Mouse (Mus musculus): ENCODE data around the gene Nexn. TPM values are rescaled to one million over a fixed set of nuclear protein-coding genes. Genes with fewer than 3 reads are reported as not detected.
"Not testable (repeated sequence)": the region's sequence is repeated elsewhere in the genome, so short reads cannot be mapped to it uniquely, and the experiment has no call there.

The Nexn gene
- 0.88 and 2.2 TPM in 2 replicates for polyA plus RNA-seq (2015; fragmentation: Nextera tagmentation; extraction: Ambion mirVana)

GRCm38 (mm10) chr3:152266036-152266421 lies at the start of gene Nexn:
TSS of gene Nexn (minus strand) at chr3:152266350.
- Histone ChIP-seq H3K4me1 (peaks cover 21% of the 10 kb centered on the region), H3K4me2 (peak within 1 kb of the TSS; percentile 98), H3K27ac (no peak within 1 kb of the TSS), H3K4me3 (peak within 1 kb of the TSS; percentile 52), H3K9ac (peak within 1 kb of the TSS; percentile 41), H3K27me3 (replicated peaks) (peaks cover 38% of the 10 kb centered on the region), H3K36me3 (replicated peaks) (no peaks in the 10 kb centered on the region), H3K9me3 (no peaks in the 10 kb centered on the region)
- WGBS = 6% methylated on average over 13 of the region's 13 CpGs
- ATAC-seq (replicated peaks) = peak; percentile 4; the same call in 1 of the 2 replicates

GRCm38 (mm10) chr3:152315613-152316012 lies 49.5 kb upstream of the Nexn start:
- no peak overlapping the region for H3K4me2 ChIP-seq
- peaks cover 6% of the 10 kb centered on the region; the same call in 1 of the 2 replicates for H3K36me3 ChIP-seq (replicated peaks)
- no peaks in the 10 kb centered on the region for H3K9me3 ChIP-seq
- H3K4me1 ChIP-seq = no peaks in the 10 kb centered on the region
- H3K27me3 ChIP-seq (replicated peaks) = no peaks in the 10 kb centered on the region
- H3K9ac ChIP-seq = no peak overlapping the region
- peak; percentile 86 for ATAC-seq (replicated peaks)
- H3K27ac ChIP-seq = no peak overlapping the region
- H3K4me3 ChIP-seq = no peak overlapping the region
- 13% methylated on average over 7 of the region's 7 CpGs for WGBS

- not testable (repeated sequence) for H3K4me2 ChIP-seq; H3K9ac ChIP-seq; H3K9me3 ChIP-seq; H3K4me1 ChIP-seq; H3K27ac ChIP-seq; ATAC-seq (replicated peaks); H3K36me3 ChIP-seq (replicated peaks); H3K27me3 ChIP-seq (replicated peaks); H3K4me3 ChIP-seq
- WGBS = 83% methylated on average over 14 of the region's 14 CpGs
Measured at GRCm38 (mm10) chr3:152314666-152315065, 48.5 kb upstream of the Nexn start.

GRCm38 (mm10) chr3:152309250-152309645 lies 43.1 kb upstream of the Nexn start:
- peaks cover 10% of the 10 kb centered on the region; the same call in 1 of the 2 replicates for H3K36me3 ChIP-seq (replicated peaks)
- 92% methylated on average over 9 of the region's 9 CpGs for WGBS
- H3K9ac ChIP-seq = no peak overlapping the region

GRCm38 (mm10) chr3:152308485-152309249 lies 42.5 kb upstream of the Nexn start:
- no peak for ATAC-seq (replicated peaks)
- H3K27ac ChIP-seq = no peak overlapping the region
- H3K4me1 ChIP-seq = no peaks in the 10 kb centered on the region
- H3K9me3 ChIP-seq = no peaks in the 10 kb centered on the region
- H3K9ac ChIP-seq = no peak overlapping the region
- no peaks in the 10 kb centered on the region for H3K27me3 ChIP-seq (replicated peaks)
- no peak overlapping the region for H3K4me2 ChIP-seq
- H3K36me3 ChIP-seq (replicated peaks) = peaks cover 10% of the 10 kb centered on the region; the same call in 1 of the 2 replicates
- no peak overlapping the region for H3K4me3 ChIP-seq
- WGBS = 75% methylated on average over 10 of the region's 10 CpGs

More at GRCm38 (mm10) chr3:152309250-152309645, 43.1 kb upstream of the Nexn start:
- H3K9me3 ChIP-seq = no peaks in the 10 kb centered on the region
- no peaks in the 10 kb centered on the region for H3K4me1 ChIP-seq
- no peaks in the 10 kb centered on the region for H3K27me3 ChIP-seq (replicated peaks)
- no peak overlapping the region for H3K4me2 ChIP-seq
- H3K4me3 ChIP-seq = no peak overlapping the region
- H3K27ac ChIP-seq = no peak overlapping the region
- no peak for ATAC-seq (replicated peaks)

- Histone ChIP-seq H3K4me1 (no peaks in the 10 kb centered on the region), H3K27me3 (replicated peaks) (no peaks in the 10 kb centered on the region), H3K9me3 (no peaks in the 10 kb centered on the region), H3K4me2 (no peak overlapping the region), H3K36me3 (replicated peaks) (peaks cover 8% of the 10 kb centered on the region; the same call in 1 of the 2 replicates), H3K27ac (no peak overlapping the region), H3K9ac (no peak overlapping the region), H3K4me3 (no peak overlapping the region)
- ATAC-seq (replicated peaks) = no peak
- 95% methylated on average over 4 of the region's 4 CpGs for WGBS
Measured at GRCm38 (mm10) chr3:152305971-152306370, 39.8 kb upstream of the Nexn start.

GRCm38 (mm10) chr3:152305080-152305479 lies 38.9 kb upstream of the Nexn start:
- Histone ChIP-seq H3K9ac (no peak overlapping the region), H3K27ac (no peak overlapping the region), H3K36me3 (replicated peaks) (peaks cover 8% of the 10 kb centered on the region; the same call in 1 of the 2 replicates), H3K9me3 (no peaks in the 10 kb centered on the region), H3K4me1 (no peaks in the 10 kb centered on the region), H3K4me2 (no peak overlapping the region), H3K27me3 (replicated peaks) (no peaks in the 10 kb centered on the region), H3K4me3 (no peak overlapping the region)
- 91% methylated on average over 8 of the region's 8 CpGs for WGBS
- no peak for ATAC-seq (replicated peaks)

- Histone ChIP-seq H3K27me3 (replicated peaks) (no peaks in the 10 kb centered on the region), H3K36me3 (replicated peaks) (peaks cover 8% of the 10 kb centered on the region; the same call in 1 of the 2 replicates)
- 80% methylated on average over 6 of the region's 6 CpGs for WGBS
Measured at GRCm38 (mm10) chr3:152304093-152304815, 38.1 kb upstream of the Nexn start.

GRCm38 (mm10) chr3:152302991-152303390 lies 36.8 kb upstream of the Nexn start:
- no peaks in the 10 kb centered on the region for H3K9me3 ChIP-seq
- 71% methylated on average over 9 of the region's 9 CpGs for WGBS
- H3K4me3 ChIP-seq = no peak overlapping the region
- no peaks in the 10 kb centered on the region for H3K27me3 ChIP-seq (replicated peaks)
- H3K9ac ChIP-seq = no peak overlapping the region
- H3K4me1 ChIP-seq = no peaks in the 10 kb centered on the region
- no peak for ATAC-seq (replicated peaks)
- peaks cover 8% of the 10 kb centered on the region; the same call in 1 of the 2 replicates for H3K36me3 ChIP-seq (replicated peaks)
- H3K27ac ChIP-seq = no peak overlapping the region
- H3K4me2 ChIP-seq = no peak overlapping the region

More at GRCm38 (mm10) chr3:152304093-152304815, 38.1 kb upstream of the Nexn start:
- H3K9ac ChIP-seq = no peak overlapping the region
- ATAC-seq (replicated peaks) = no peak
- H3K4me1 ChIP-seq = no peaks in the 10 kb centered on the region
- H3K4me2 ChIP-seq = no peak overlapping the region
- H3K4me3 ChIP-seq = no peak overlapping the region
- no peaks in the 10 kb centered on the region for H3K9me3 ChIP-seq
- H3K27ac ChIP-seq = no peak overlapping the region

- Histone ChIP-seq H3K27me3 (replicated peaks) (no peaks in the 10 kb centered on the region), H3K4me1 (no peaks in the 10 kb centered on the region), H3K9ac (no peak overlapping the region), H3K4me3 (no peak overlapping the region), H3K4me2 (no peak overlapping the region), H3K9me3 (no peaks in the 10 kb centered on the region), H3K27ac (no peak overlapping the region), H3K36me3 (replicated peaks) (peaks cover 4% of the 10 kb centered on the region; the same call in 1 of the 2 replicates)
- no peak for ATAC-seq (replicated peaks)
- whole genome bisulfite sequencing = 92% methylated on average over 14 of the region's 14 CpGs
Measured at GRCm38 (mm10) chr3:152300376-152301337, 34.5 kb upstream of the Nexn start.

GRCm38 (mm10) chr3:152295896-152296295 lies 29.7 kb upstream of the Nexn start:
- no peaks in the 10 kb centered on the region for H3K9me3 ChIP-seq
- no peak overlapping the region for H3K4me3 ChIP-seq
- H3K4me2 ChIP-seq = no peak overlapping the region
- 90% methylated on average over 5 of the region's 5 CpGs for WGBS
- no peak for ATAC-seq (replicated peaks)
- H3K27me3 ChIP-seq (replicated peaks) = no peaks in the 10 kb centered on the region
- H3K27ac ChIP-seq = no peak overlapping the region
- peaks cover 2% of the 10 kb centered on the region; the same call in 1 of the 2 replicates for H3K36me3 ChIP-seq (replicated peaks)
- no peaks in the 10 kb centered on the region for H3K4me1 ChIP-seq
- no peak overlapping the region for H3K9ac ChIP-seq
